Mouse (Mus musculus) heart, adult 2 months (tissue): ENCODE measurements around the gene Tjp1.

Experiments used
- CTCF ChIP-seq: fragments of 200-600 bp; IDR thresholded peaks from 2 replicates; pipeline ENCODE4 v1.8.1; 2022; ENCODE audit warnings: antibody characterized with exemption, mild to moderate bottlenecking, moderate library complexity
- EP300 ChIP-seq: fragments of 200-500 bp; IDR thresholded peaks from 2 replicates; pipeline ENCODE4 v1.6.1; 2011; ENCODE audit warnings: low read depth, low read length, control low read depth; ENCODE audit not compliant: insufficient read depth
- POLR2A ChIP-seq: fragments of 200-500 bp; IDR thresholded peaks from 2 replicates; pipeline ENCODE4 v1.6.1; 2011; ENCODE audit warnings: mild to moderate bottlenecking, low read depth, low read length, control low read depth; ENCODE audit not compliant: insufficient read depth

- no peak for TF ChIP-seq CTCF
- TF ChIP-seq POLR2A = no peak
- TF ChIP-seq EP300 = no peak
Observed at GRCm38 (mm10) chr7:65417231-65418100, 110.1 kb downstream of the Tjp1 start.
